Mouse (Mus musculus) megakaryocyte-erythroid progenitor cell, adult 5-6 weeks (primary cell): Measurements from ENCODE around the gene Pak3. TPM values are rescaled to one million over a fixed set of nuclear protein-coding genes. Genes with fewer than 3 reads are reported as not detected.

Experiments used
- total RNA-seq, 2 experiments: library from RNA; stranded (forward) in 1 of 2; stranded (reverse) in 1 of 2; fragments of 200-1000, 215-1000 nt in 1 of 2; fragments of >200 nt in 1 of 2; fragmentation: Nextera tagmentation in 1 of 2; gene quantifications; 2 replicates each; pipeline ENCODE4 v1.2.3; 2014 to 2017

Gene Pak3
- total RNA-seq, 2 experiments from 2014 or later, result not detected

Other genes starting within 250 kb of the Pak3 start
- gene Chrdl1, start 124.3 kb upstream of the Pak3 start, total RNA-seq (2014; fragmentation: Nextera tagmentation), result not detected in 2 replicates
- gene Chrdl1, start 124.3 kb upstream of the Pak3 start, total RNA-seq (2017), result not detected in 2 replicates